Mouse (Mus musculus) liver, adult 10 weeks (tissue): ENCODE results near the gene Zc3h12c. TPM values are rescaled to one million over a fixed set of nuclear protein-coding genes. Genes with fewer than 3 reads are reported as not detected.

Experiments
- polyA plus RNA-seq: library from polyadenylated mRNA; stranded (reverse); fragments of 350-450 nt; fragmentation: Illumina TruSeq; extraction: RNeasy Lipid Tissue Mini Kit (QIAGEN cat#74804); gene quantifications from one replicate; pipeline ENCODE4 v1.2.3, GENCODE M21; 2014; ENCODE audit warnings: low read depth, low replicate concordance

Zc3h12c gene
- polyA plus RNA-seq = 3.2 TPM

GRCm38 (mm10) chr9:52167863-52168685 is at the start of gene Zc3h12c:
Zc3h12c (minus strand) TSS chr9:52168572.

Other genes starting within 250 kb of the Zc3h12c start
- 87.7 TPM for gene Fdx1, start 205.0 kb downstream of the Zc3h12c start, polyA plus RNA-seq
- 243 TPM for gene Rdx, start 121.4 kb downstream of the Zc3h12c start, polyA plus RNA-seq